Mouse (Mus musculus): Measurements from ENCODE around the gene Nrxn1.

GRCm38 (mm10) chr17:90997714-90998113, 95.2 kb downstream of the Nrxn1 start:
- TF ChIP-seq GATA1 (IDR thresholded peaks at IDR 0.05; ENCODE audit: low read length) (no peak), TAL1 (IDR thresholded peaks at IDR 0.05; ENCODE audit: low read length) (no peak)

All from erythroblast, embryonic 14.5 days (primary cell).